Mouse (Mus musculus): ENCODE measurements at regions not wholly inside any gene's neighbourhood (a gene's known extent, or its start where the extent isn't known, plus 50 kb on each side); places are given as distances from the start of the nearest gene placed in this dataset.

DNA sequence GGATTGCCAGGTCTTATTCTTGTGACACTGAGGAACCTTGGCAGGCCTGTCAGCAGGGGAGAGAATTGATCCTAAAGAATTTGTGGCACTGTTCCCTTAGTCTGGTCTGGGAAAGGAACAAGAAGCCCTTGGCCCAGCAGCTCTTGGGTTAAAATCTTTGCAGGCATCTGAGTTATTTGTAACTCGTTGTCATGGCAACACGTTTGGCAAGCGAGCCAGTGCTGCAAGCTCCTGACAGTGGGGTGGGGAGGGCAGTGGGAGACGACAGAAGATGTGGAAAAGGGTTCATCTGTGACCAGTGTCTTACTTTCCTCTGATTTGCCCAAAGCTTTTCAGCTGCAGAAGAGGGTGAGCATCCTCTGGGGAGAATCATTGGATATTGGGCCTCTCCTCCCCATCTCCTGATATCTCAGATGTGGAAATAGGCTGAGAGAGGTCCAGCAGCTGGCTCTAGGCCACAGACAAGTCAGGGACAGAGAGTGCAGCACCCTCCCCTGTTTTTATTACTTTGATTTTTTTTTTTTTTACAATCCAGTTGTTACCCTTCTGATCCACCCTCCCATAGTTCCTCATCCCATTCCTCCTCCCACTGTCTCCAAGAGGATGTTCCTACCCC is 92.4 kb upstream of the Huwe1 start:
- peak; percentile 12 to 53 for DNase-seq
